Mouse (Mus musculus) lung, postnatal 0 days (tissue): Measurements from ENCODE around the gene Bpnt1. TPM values are rescaled to one million over a fixed set of nuclear protein-coding genes. Genes with fewer than 3 reads are reported as not detected.

Source experiments
- ATAC-seq: fragments of 200-750 bp; cut with Nextera tagmentation; 2 replicates; pipeline ENCODE4 v1.8.0; 2017; ENCODE audit warnings: moderate library complexity
- DNase-seq: peaks from one replicate; pipeline ENCODE4 v3.0.0-alpha.2; 2016; ENCODE audit warnings: low spot score
- H3K27ac ChIP-seq: fragments of 300-500 bp; sonication (generic); 2 replicates; pipeline ENCODE4 v1.5.1; 2014; ENCODE audit warnings: antibody characterized with exemption, mild to moderate bottlenecking, low read length, mixed read lengths
- H3K27me3 ChIP-seq: fragments of 300-500 bp; sonication (generic); replicated peaks from 2 replicates; pipeline ENCODE4 v1.6.1; 2014; ENCODE audit warnings: low read length, mixed read lengths; ENCODE audit not compliant: insufficient read depth
- H3K36me3 ChIP-seq: fragments of 300-500 bp; sonication (generic); 2 replicates; pipeline ENCODE4 v1.6.1; 2014; ENCODE audit warnings: low read length, mixed read lengths; ENCODE audit not compliant: insufficient read depth
- H3K4me1 ChIP-seq: fragments of 300-500 bp; sonication (generic); 2 replicates; pipeline ENCODE4 v1.6.1; 2014; ENCODE audit warnings: antibody characterized with exemption, low read depth, low read length, mixed read lengths; ENCODE audit not compliant: insufficient read depth
- H3K4me2 ChIP-seq: fragments of 300-500 bp; sonication (generic); replicated peaks from 2 replicates; pipeline ENCODE4 v1.6.1; 2014; ENCODE audit warnings: low read depth, mild to moderate bottlenecking, low read length, moderate library complexity, mixed read lengths
- H3K4me3 ChIP-seq: fragments of 300-500 bp; sonication (generic); 2 replicates; pipeline ENCODE4 v1.5.1; 2014; ENCODE audit warnings: low read depth, low read length
- H3K9ac ChIP-seq: fragments of 300-500 bp; sonication (generic); replicated peaks from 2 replicates; pipeline ENCODE4 v1.6.1; 2014; ENCODE audit warnings: low read depth, mild to moderate bottlenecking
- H3K9me3 ChIP-seq: fragments of 300-500 bp; sonication (generic); 2 replicates; pipeline ENCODE4 v1.6.1; 2016; ENCODE audit warnings: low read length, mixed read lengths
- CTCF ChIP-seq: IDR thresholded peaks from 2 replicates; pipeline ENCODE4 v1.5.1; 2016; ENCODE audit warnings: antibody characterized with exemption, mild to moderate bottlenecking
- EP300 ChIP-seq: IDR thresholded peaks from 2 replicates; pipeline ENCODE4 v1.6.1; 2016; ENCODE audit warnings: antibody characterized with exemption, mild to moderate bottlenecking, control low read depth
- WGBS: fragments of 180-500 bp; shearing (Covaris S2); extraction: QIAGEN DNeasy Blood & Tissue Kit; methylation state at CpG from one replicate; pipeline ENCODE4 v1.1.7; 2014; 5-methylcytosine and 5-hydroxymethylcytosine counted together
- polyA plus RNA-seq: library from polyadenylated mRNA; unstranded; fragments of >200 nt; fragmentation: Nextera tagmentation; extraction: Ambion mirVana; gene quantifications from 2 replicates; pipeline ENCODE4 v1.2.1, GENCODE M21; 2015

The Bpnt1 gene
- polyA plus RNA-seq, 1 experiment from 2014 or later = 30.5 TPM

GRCm38 (mm10) chr1:185289231-185289630 lies 42.7 kb upstream of the Bpnt1 start:
- Histone ChIP-seq H3K4me2 (no peak overlapping the region), H3K9me3 (no peaks in the 10 kb centered on the region), H3K4me3 (no peak overlapping the region), H3K4me1 (no peaks in the 10 kb centered on the region; the same call in 1 of the 2 replicates), H3K9ac (no peak overlapping the region), H3K36me3 (peaks cover 38% of the 10 kb centered on the region), H3K27ac (no peak overlapping the region), H3K27me3 (no peaks in the 10 kb centered on the region)
- DNase-seq (peak; percentile 53), ATAC-seq (peak; percentile 58)
- TF ChIP-seq CTCF = no peak
- no peak for TF ChIP-seq EP300
- WGBS = 70% methylated on average over 5 of the region's 5 CpGs

GRCm38 (mm10) chr1:185291336-185291735 lies 40.6 kb upstream of the Bpnt1 start:
- no peak overlapping the region for H3K4me3 ChIP-seq
- H3K27ac ChIP-seq = no peak overlapping the region
- H3K36me3 ChIP-seq = peaks cover 38% of the 10 kb centered on the region
- no peak overlapping the region for H3K9ac ChIP-seq
- TF ChIP-seq CTCF (no peak), EP300 (no peak)
- H3K9me3 ChIP-seq = no peaks in the 10 kb centered on the region
- no peak for DNase-seq
- H3K4me1 ChIP-seq = no peaks in the 10 kb centered on the region
- no peak for ATAC-seq
- WGBS = 86% methylated on average over 4 of the region's 4 CpGs
- H3K4me2 ChIP-seq = no peak overlapping the region
- H3K27me3 ChIP-seq = no peaks in the 10 kb centered on the region

- no peak for TF ChIP-seq CTCF
- no peak for TF ChIP-seq EP300
- Histone ChIP-seq H3K4me2 (no peak overlapping the region), H3K4me1 (no peaks in the 10 kb centered on the region), H3K9ac (no peak overlapping the region), H3K4me3 (no peak overlapping the region), H3K36me3 (peaks cover 37% of the 10 kb centered on the region), H3K27me3 (no peaks in the 10 kb centered on the region), H3K9me3 (no peaks in the 10 kb centered on the region), H3K27ac (no peak overlapping the region)
- WGBS = 89% methylated on average over 10 of the region's 10 CpGs
- ATAC-seq = no peak
- no peak for DNase-seq
These were observed 39.1 kb upstream of the Bpnt1 start for GRCm38 (mm10) chr1:185292646-185293360.

GRCm38 (mm10) chr1:185296850-185297249 lies 35.1 kb upstream of the Bpnt1 start:
- H3K4me2 ChIP-seq = no peak overlapping the region
- no peak overlapping the region for H3K27ac ChIP-seq
- WGBS = 90% methylated on average over 7 of the region's 7 CpGs
- H3K27me3 ChIP-seq = no peaks in the 10 kb centered on the region
- no peaks in the 10 kb centered on the region for H3K9me3 ChIP-seq
- no peak for ATAC-seq
- H3K4me3 ChIP-seq = no peak overlapping the region
- H3K4me1 ChIP-seq = no peaks in the 10 kb centered on the region
- peaks cover 32% of the 10 kb centered on the region for H3K36me3 ChIP-seq
- no peak for DNase-seq
- TF ChIP-seq CTCF = no peak
- no peak for TF ChIP-seq EP300
- H3K9ac ChIP-seq = no peak overlapping the region

- no peak for TF ChIP-seq CTCF
- H3K4me1 ChIP-seq = no peaks in the 10 kb centered on the region
- no peak overlapping the region for H3K27ac ChIP-seq
- DNase-seq (no peak), ATAC-seq (no peak)
- peaks cover 26% of the 10 kb centered on the region; the same call in 1 of the 2 replicates for H3K36me3 ChIP-seq
- H3K9ac ChIP-seq = no peak overlapping the region
- no peaks in the 10 kb centered on the region for H3K9me3 ChIP-seq
- H3K4me3 ChIP-seq = no peak overlapping the region
- H3K27me3 ChIP-seq = no peaks in the 10 kb centered on the region
- 95% methylated on average over 8 of the region's 8 CpGs for WGBS
- H3K4me2 ChIP-seq = no peak overlapping the region
These were observed 33.5 kb upstream of the Bpnt1 start for GRCm38 (mm10) chr1:185298496-185298895.

- Histone ChIP-seq H3K27ac (no peak overlapping the region), H3K4me2 (no peak overlapping the region), H3K9ac (no peak overlapping the region), H3K27me3 (no peaks in the 10 kb centered on the region), H3K4me3 (no peak overlapping the region), H3K36me3 (peaks cover 2% of the 10 kb centered on the region; the same call in 1 of the 2 replicates), H3K9me3 (no peaks in the 10 kb centered on the region), H3K4me1 (no peaks in the 10 kb centered on the region)
- no peak for TF ChIP-seq EP300
- no peak for TF ChIP-seq CTCF
- DNase-seq = no peak
- no peak for ATAC-seq
- 93% methylated on average over 6 of the region's 6 CpGs for WGBS
These were observed 29.1 kb upstream of the Bpnt1 start for GRCm38 (mm10) chr1:185302816-185303215.
